Mouse (Mus musculus) kidney, adult 9 months (tissue): ENCODE measurements around the gene Ccnd3.
"Not testable (repeated sequence)": the region's sequence is repeated elsewhere in the genome, so short reads cannot be mapped to it uniquely, and the experiment has no call there.

Experiments used
- DNase-seq: peaks from one replicate; pipeline ENCODE4 v3.0.0; 2022

The Ccnd3 gene

DNA sequence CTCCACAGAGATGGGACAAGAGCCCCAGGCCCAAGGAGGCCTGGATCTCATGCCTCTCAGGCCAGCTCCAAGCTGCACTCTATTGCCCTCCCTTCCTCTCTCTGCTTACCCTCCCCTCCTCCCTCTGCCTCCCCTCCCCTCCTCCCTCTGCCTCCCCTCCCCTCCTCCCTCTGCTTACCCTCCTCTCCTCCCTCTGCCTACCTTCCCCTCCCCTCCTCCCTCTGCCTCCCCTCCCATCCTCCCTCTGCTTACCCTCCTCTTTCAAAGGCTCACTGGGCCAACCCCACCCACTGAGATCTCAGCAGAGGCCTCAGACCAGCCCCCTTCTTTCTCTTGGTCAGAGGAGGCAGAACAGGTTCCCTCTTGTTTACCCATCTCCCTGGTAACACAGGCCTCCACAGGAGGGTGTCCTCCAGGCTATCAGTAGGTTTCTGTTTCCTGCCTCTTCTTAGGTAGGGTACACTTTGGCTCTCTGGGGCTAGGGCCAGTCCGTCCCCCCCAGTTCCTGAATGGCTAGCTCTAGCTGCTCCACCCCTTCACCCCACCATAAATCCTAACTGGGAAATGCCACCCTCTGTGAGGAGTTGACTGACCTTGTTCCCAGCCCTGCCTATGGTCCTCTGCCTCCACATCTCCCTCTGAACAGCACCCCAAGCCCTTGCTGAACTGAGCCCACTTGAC, 20.5 kb upstream of the Ccnd3 start:
- peak; percentile 72 for DNase-seq

DNA sequence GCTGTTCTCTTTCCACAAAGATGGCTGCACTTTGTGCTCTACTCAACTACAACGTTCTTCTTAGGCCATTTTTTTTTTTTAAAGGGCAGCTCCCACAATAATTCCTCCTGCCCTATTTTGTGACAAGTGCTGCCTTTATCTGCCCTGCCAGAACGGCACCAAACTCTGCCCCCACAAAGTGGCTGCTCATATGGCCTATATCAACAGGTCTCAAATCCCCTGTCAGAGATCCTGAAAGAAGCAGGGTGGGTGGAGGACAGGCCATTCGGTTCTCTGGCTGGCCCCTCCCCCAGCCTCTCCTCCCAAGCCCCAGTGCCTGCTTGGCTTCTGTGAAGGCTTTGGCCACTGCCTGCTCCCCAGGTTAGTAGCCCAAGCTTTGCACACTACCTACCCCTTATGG, 19.9 kb upstream of the Ccnd3 start:
- no peak for DNase-seq

DNA sequence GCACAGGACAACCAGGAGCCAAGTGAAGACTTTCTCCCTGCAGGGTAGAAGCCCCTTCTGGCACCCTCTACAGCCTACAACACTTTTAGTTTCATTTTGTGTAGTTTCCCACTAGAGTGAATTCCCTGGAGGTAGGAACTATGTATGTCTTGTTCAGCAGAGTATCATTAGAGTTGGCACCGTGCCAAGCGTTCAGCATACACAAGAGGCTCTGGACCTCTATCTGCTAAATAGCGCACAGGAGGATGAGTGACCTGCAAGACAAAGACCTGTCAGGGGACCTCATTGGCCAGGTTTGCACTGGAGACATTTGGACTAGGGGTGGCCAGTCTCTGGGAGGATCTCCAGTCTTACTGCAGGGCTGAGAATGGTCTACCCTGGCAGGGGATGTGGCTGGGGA, 19.1 kb upstream of the Ccnd3 start:
- no peak for DNase-seq

DNA sequence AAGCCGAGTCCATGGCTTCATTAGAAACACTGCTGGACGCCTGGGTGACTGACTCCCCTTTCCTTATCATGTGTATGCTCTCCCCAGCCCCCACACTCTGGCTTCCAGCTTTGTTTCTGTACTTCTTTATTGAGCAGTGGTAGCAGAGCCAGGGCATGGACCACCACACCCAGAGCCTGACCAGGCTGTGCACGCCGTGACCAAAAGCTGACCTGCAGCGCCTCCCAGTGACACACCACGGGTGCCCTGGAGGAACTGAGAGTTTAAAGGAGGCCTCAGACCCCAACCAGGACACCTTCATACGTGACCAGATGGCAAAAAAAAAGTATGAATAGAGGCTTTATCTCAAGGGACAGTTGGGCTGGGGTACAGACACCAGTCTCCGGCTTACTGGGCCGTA, 14.1 kb upstream of the Ccnd3 start:
- no peak for DNase-seq

DNA sequence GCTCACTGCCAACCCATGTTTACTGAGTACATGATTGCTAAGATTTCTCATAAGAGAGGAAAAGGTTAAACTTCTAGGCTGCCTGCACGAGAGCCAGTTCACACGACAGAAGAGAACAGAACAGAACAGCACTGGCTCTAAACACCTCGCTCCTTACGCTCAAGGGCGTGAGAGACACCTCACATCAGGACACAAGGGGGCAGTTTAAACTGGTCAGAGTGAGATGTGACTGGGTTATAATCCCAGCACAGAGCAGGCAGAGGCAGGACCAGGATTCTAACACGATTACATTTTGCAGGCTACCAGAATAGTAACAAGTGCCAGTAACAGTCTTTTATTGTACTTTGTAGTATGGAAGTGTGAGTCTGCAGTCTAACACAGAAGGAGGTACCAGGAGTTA, 12.1 kb upstream of the Ccnd3 start:
- no peak for DNase-seq

DNA sequence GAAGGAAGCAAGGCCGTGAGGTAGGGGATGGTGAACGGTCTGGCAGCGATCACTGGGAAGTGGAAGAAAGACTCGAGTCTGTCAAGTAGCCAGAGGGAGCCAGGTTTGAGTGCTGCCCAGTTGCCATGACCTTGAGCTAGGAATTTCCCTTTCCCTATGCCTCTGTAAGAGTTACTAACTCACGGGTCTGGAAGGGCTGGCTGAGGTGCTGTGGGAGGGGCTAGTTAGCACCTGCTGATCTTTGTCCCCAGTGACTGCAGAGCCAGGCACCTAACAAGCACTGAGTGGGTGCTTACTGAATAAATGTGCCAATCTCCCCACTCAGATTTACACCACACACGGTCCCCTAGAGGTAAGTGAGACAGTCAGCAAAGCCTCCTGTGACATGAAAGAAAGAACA, 11.2 kb upstream of the Ccnd3 start:
- peak; percentile 78 for DNase-seq

DNA sequence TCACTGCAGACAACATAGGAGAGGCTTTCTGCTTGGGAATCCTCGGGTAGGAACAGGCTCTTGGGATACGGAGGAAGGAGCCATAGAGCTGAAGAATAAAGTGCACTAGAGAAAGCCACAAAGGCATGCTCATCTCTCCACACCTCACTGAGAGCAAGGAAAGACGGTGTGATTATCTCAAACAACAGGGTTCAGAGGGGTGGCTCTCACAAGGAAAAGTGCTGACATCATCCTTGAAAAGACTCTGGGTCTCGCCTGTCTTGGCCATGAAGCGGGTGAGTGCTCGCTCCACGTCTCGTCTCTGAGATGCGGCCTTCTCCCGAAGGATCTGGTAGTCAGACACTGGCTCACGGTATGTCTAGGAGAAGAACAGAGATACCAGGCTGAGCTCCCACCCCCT, 10.7 kb upstream of the Ccnd3 start:
- DNase-seq, result no peak

DNA sequence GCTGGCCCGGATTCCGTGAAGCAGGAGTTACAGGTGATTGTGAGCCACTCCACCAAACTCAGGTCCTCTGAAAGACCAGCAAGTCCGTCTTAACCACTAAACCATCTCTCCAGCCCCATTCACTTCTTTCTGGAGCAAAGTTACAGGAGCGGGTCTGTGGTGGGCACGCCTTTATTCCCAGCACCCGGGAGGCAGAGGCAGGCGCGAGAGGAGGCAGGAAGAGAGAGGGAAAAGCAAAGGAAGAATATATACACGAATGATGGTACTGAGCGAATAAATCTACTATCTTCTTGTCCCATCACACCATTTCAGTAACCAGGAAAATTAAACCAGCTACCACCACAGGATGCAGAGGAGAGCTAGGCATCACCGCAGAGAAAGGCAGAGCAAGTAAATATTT, 3.3 kb upstream of the Ccnd3 start:
- DNase-seq, result no peak

DNA sequence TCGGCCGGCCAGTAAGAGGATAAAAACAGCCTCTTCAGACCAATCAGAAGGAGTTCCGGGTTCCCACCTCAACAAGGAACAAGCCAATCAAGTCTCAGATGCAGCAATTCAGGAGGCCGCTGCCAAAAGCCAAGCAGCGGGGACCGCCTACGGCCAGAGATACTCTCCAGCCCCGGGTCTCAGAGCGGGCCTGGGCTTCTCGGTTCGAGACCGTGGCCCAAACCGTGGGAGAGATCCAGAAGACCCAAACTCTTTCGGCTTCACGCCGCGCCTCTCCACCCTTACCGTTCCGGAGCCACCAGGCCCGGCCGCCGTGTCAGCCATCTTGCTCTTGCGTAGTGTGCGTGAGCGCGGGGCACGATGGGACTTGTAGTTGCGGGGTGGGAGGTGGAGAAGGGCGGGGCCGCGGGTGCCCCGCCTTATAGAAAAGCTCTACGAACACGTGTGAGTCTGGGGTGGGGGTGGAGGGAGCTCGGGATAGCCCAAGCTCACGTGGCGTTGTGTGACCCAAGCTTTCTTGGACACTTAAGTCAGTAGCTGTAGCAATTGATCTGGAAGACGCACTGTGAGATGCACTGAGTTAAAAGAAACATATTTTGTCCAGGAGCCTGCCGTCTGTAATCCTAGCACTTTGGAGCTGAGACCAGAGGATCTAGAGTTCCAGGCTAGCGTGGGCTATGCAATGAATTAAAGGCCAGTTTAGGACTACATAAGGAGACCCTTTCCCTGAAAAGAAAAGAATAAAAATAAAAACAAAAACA, 2.7 kb upstream of the Ccnd3 start, which contains the start of gene Taf8:
Gene Taf8 (minus strand): TSS at position 347 of the 761 bp plus-strand sequence.
- DNase-seq, result peak; percentile 95

DNA sequence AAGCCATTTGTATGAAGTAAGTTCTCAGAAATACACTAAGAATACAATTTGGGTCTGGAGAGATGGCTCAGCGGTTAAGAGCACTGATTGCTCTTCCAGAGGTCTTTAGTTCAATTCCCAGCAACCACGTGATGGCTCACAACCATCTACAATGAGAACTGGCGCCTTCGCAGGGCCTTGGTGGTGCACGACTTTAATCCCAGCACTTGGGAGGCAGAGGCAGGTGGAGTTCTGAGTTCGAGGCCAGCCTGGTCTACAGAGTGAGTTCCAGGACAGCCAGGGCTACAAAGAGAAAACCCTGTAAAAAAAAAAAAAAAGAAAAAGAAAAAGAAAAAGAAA, 2.2 kb upstream of the Ccnd3 start:
- DNase-seq, result not testable (repeated sequence)

DNA sequence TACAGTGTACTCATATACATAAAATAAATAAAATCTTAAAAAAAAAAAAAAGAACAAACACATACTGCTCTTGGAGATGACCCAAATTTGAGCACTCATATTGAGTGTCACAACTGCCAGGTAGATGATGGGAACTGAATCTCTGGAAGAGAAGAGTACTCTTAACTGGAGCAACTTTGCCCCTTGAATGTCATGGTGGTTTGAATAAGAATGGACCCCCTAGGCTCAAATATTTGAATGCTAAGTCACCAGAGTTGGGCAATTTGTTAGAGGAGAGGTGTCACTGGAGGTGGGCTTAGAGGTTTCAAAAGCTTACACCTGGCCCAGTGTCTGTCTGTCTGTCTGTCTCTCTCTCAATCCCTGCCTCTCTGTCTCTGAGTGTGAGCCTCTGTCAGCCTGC, 1.2 kb upstream of the Ccnd3 start:
- no peak for DNase-seq

DNA sequence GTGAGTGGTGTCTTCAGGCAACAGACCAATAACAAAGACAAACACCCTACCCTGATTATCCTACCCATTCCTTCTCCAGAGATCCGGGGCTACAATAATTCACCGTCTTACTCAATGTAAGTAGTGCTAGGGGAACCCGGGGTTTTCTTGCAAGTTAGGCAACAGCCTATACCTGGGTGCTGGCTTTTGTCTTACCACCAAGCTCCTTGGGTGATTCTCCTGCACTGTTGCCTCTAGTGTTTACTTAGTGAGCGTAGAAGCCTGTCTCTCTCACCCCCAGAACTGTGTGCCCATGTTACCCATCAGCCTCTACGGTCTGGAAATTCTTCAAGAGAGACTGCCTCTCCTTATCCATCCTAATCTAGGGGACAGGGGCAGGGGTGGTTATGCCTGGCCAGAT, 623 bp upstream of the Ccnd3 start:
- no peak for DNase-seq

DNA sequence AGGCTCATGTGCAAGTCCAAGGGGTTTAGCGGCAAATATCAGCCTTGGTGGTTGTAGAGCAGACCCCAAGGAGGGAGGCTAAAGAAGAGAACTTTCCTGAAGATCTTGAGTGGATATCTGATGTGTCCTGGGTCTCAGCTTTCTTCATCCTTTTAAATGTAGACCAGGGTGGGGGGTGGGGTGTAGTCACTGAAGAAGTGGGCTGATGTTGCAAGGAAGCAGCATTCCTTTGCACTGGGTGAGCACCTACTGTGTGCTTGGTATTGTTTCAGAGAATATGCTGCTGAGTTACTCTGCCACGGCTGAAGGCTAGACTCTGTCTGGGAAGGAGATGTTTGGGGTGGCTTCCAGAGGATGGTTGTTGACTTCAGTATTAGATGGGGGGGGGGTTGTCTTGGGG, 715 bp downstream of the Ccnd3 start:
- DNase-seq, result no peak

DNA sequence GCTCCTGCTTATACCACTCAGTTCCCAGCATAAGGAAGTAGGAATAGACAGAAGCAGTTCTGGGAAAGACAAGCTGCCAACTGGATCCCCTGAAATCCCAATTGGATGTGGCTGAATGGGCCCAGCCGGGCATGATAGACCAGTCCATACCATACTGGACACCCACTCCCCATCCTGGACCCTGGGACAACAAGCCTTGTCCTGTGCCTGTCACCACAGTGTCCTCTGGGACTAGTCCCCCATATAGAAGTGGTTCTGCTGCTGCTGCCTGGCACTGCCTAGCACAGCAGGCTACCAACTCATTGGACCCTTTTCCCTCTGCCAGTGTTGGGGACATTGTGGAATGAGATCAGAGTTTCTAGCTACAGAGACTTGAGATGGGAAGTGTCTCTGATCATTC, 1.2 kb downstream of the Ccnd3 start:
- DNase-seq, result no peak

DNA sequence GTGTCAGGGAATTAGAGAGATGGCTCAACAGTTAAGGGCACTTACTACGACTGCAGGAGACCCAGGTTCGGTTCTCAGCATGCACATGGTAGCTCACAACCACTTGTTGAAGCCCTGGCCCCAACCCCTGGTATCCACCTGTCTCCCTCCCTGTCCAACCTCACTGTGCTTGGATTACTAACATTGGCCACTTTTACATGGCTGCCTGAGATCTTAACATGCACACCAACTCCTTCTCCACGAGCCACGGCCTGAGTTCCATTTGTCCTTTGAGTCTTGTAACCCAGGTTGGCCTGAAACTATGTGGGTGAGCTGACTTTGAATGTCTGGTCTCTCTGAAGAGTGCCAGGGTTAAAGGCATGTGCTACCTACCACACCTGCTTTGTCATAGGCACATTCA, 1.8 kb downstream of the Ccnd3 start:
- DNase-seq, result no peak

DNA sequence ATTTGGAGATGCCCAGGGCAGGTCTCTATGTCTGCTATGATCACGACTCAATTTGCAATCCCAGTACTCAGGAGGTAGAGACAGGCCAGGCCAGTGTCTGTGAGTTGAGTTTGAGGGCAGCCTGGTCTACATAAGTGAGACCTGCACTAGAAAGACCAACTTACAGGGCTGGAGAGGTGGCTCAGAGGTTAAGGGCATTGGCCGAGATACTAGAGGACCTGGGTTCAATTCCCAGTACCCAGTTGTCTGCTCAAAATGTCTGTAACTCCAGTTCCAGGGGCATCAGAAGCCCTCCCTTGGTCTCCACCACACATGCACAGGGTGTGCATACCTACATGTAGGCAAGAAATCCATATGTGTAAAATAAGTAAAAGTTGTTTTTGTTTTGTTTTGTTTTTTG, 2.7 kb downstream of the Ccnd3 start:
- no peak for DNase-seq

DNA sequence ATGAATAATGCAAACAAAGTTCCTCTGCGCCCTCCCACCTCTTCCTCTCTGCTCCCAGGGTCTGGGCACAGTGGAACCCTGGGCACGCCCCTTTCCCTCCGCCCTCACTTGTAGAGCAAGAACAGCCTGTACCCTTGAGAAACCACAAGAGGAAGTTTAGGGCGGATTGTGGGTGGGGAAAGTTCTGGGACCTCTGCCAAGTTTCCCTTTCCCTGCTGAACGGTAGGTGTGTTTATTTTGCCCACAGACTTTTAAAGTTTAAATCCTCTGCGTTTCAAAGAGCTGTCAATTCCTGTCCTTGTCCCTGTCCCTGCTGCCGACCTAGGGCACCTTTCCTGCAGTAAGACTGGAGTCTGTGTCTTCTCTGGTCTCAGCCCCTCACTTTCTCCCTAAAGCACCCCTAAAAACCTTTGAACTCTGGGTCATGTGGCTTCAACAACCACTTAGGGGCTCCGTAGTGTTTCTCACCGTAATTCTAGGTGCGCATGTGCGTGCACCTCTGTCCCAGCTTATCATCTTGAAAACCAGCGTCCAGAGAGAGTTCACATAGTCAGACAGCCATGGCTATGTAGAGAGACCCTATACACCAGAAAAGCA, 3.3 kb downstream of the Ccnd3 start:
- peak; percentile 99 for DNase-seq

DNA sequence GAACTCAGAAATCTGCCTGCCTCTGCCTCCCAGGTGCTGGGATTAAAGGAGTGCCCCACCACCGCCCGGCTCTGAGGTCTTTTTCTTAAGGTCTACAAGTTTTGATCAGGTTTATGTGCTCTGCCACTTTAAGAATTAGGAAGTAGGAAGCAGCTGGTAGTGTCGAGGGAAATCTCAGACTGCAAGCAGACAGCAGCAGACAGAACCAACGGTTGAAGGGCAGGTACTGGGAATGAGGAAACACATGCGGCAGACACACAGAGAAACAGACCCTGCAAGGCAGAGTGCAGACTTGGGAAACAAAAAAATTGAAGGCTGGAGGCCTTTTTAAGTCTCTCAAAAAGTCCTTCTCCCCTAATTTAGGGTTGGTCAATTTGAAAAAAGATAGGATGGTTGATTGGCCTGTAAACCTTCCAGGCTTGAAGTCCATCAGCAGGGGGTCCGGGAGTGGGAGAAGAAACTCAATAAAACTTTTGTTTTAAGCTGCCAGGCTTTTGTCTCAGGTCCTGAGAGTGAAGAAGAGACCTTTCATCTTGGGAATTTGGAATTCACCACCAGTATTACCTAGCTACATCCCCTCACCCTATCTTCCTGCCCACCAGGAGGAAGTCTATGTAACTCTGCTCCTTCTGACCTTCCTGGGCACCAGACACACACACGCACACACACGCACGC, 4.3 kb downstream of the Ccnd3 start:
- DNase-seq, result no peak

DNA sequence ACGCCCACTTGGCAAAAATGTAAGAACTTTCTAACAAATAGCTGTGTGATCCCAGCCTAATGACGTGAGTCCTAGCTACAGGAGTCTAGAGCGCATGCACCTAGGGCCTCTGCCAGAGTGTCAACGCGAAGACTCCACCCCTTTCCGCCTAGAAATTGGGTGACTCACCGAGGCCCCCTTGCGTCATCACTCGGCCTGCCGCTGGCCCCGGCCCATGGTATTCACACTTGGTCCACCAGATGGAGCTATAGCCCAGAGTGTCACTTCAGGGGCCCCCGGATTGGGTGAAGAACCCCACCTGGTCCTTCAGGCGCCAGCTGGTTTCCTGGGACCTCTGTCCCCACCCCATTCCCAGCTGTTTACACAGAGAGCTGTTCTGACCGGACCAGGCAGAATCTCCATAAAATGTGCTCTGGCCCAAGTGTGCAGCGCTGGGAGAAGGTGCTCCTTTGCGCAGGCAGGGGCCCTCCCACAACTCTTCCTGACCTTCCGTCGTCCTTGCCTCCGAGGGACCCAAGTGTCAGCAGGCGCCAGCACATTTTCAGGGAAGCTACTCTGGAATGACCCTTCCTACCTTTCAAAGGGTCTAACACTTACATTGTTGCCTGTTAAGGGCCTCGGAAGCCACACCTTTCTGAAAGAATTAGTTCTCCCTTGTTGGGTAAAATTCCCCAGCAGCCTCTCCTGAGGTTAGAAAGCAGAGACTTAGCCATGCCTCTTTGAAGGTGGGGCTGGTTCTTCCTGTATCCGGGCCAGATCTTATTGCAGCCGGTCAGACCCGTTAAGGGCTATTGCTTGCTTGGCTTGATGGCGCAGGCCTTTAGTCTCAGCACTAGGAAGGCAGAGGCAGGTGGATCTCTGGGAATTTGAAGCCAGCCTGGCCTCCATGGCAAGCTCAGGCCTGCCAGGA, 6.5 kb downstream of the Ccnd3 start:
- DNase-seq, result peak; percentile 100

DNA sequence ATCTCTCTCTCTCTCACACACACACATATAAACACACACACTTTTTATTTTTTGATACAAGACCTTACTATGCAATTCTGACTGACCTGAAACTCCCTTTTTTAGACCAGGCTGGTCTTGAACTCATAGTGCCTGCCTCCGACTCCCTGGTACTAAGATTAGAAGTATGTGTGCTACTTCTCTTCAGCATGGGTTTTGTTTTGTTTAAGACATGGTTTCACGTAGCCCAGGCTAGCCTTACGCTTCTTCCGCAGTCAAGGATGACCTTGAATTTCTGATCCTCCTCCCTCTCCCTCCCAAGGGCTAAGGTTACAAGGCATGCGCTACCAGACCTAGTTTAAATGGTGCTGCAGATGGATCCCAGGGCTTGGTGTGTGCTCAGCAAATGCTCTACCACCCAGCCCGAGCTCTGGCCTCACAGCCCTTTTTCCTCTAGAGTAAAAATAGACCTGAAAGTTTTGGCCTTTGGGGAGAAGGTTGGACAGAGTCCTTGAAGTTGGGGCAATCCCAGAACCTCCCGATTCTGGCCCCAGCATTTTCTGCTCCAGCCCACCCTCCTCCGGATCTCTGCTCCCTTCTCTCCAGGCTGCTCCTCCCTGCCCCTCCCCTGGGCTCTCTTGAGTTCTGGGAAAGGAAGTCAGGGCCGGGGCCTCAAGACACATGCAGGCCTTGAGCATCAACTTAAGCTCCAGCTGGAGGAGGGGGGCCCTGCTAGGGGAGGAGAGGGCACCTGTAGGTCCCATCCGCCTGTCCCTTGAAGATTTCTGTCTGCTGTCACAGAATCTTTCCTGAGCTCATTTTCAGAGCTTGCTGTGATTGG, 8.3 kb downstream of the Ccnd3 start:
- DNase-seq, result no peak

DNA sequence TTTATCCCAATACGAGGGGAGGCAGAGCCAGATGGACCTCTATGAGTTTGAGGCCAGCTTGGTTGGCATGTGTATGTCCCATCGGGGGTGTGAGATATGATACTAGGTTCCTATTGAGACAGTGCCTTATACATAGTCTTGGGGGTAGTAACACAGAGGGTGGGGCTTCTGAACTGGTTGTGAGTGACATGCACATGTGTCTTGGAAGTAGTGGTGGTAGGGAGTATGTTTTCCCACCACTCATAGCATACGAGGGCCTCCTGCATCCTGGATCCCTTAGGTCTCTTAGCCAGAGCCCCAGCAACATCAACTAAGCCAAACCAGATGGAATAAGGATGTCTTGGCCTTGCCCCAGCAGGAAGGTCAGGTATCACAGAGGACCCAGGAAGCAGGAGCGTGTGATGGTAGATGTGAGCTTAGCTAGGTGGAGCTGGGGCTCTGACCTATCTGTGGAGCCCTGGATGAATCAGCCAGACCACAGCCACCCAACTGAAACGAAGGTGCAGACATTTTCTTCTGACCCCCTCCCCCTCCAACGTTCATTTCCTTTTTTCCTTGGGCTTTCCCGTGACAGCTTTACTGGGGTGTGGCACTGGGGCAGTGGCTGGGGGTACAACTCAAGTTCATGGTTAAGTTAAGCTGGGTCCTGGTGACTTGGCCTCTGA, 10.5 kb downstream of the Ccnd3 start:
- no peak for DNase-seq
